Mouse (Mus musculus): ENCODE results near the gene Ppif.

Gene Ppif

DNA sequence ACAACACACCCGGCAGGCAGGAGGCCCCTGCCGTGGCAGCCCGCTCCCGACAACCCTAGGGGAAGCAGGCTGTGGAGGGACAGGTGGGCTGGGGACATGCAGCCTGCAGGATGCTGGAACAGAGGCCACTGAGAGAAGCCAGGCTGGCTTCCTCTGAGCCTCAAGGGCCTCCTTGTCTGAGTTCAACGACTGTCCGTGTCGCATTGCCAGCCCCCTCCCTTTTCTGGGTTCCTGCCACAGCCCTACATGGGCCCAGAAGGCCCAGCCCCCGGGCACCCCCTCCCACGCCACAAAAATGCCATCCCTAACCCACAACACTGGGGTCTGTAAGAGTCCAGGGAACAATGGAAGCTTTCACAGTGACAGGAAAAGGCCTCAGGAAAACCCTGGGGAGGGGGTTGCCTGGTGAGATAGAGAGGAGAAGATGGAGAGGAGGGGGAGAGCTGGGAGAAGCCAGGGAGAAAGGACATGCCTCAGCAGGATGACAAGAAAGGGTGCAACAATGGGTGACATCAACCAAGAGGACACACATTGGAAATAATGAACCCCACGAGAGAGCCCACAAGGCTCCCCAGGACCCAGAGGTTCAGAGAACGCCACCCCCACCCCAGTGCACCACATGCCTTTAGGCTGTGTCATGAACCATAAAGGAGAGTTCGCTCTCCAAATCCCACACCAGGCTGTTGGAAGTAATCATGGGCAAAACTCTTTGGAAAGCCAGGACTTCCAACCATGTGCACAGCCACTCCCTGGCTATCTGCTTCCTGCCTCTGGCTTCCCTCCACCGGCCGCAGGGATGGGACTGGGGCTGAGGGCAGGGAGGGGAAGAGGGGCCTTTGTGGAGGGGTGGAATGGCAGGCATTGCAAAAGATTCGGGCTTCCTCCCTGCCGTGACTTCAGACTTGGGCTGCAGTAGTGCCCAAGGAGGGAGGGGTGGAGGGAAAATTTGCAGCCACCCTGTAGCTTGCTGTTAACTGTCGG lies 41.1 kb downstream of the Ppif start:
- no peak for DNase-seq (ENCODE audit: low read depth, low spot score)

DNA sequence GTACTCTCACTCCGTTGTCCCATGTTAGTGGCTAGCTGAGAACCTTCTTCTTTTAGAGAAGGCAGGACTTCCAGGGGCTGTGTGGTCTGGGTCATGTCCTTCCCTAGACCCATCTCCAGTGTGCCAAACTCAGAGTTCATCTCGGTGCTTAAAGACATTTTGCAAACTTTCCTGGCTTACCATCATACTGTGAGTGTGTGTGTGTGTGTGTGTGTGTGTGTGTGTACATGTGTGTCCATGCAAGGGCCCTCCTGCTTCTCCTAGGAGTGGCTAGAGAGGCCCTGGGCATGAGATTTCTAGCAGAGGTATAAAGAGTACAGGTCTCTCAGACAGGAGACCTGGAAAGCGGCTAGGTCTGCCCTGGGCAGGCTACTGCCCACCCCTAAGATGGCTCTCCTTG lies 42.2 kb downstream of the Ppif start:
- no peak for DNase-seq (ENCODE audit: low read depth, low spot score)

GRCm38 (mm10) chr14:25736589-25736988 lies 42.6 kb downstream of the Ppif start:
- no peak for DNase-seq (ENCODE audit: low read depth, low spot score)

DNA sequence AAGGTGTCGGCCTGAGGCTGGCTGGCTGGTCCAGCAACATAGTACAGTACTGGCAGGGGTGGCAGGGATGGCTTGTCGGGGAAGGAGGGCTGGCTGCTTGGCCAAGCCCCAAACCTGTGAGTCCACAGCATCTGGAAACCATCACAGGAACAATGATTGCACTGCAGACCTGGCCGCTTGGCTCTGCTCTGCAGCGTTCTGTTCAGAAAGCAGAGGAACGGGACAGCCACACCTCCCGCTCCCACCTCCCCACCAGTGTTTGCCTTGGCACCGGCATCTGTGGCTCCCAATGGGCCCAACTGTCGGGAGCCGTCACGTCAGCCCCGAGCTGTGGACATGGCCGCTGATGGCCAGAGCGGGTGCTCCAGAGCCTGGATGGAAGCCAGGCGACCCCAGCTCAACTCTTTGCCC lies 44.6 kb downstream of the Ppif start:
- DNase-seq (ENCODE audit: low read depth, low spot score) = no peak

DNA sequence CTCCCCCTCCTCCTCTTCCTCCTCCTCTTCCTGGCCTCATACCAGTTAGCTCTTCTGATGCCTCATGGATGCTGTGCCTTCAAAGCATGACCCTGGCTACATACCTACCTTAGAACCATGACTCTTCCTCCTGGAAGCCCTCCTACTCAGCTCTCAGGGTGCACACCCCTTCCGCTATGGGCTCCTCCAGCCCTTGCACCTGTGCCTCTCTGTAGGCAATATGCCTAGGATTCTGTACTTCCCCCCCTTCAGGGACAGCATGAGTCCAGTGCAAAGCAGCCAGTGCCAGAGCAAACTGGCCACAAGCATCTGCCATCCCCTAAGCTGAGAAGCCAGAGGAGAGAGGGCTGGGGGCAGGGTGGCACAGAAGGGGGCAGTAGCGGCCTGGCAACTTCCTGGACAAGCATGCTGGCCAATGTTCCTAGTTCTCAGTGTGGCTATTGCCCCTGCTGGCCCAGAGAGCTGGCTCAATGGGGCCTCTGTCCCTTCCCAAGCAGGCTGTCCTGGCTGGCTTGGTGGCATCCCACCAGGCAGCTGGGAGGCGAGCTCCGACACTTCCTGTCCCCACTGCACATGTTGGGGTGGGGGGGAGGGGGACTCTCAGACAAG lies 46.1 kb downstream of the Ppif start:
- DNase-seq (ENCODE audit: low read depth, low spot score) = no peak

GRCm38 (mm10) chr14:25741211-25741610 lies 47.3 kb downstream of the Ppif start:
- no peak for DNase-seq (ENCODE audit: low read depth, low spot score)

GRCm38 (mm10) chr14:25741840-25742367 lies 48.0 kb downstream of the Ppif start:
- no peak for DNase-seq (ENCODE audit: low read depth, low spot score)

DNA sequence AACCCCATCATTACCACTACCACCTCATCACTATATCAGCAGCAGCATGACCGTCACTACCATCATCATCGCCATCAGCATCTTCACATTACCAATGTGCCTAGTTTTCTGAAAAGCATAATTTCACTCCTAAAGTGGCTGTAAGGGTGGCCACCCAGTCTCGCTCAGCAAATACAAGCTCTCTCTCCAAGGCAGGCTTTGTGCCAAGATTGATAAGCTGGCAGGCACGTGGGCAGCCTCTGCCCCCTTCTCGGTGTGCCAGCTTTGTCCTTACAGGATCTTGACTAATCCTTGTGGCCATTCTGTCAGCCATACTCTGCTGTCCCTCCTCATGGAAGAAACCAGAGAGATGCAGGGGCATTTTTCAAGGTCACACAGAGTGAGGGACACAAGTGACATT lies 49.0 kb downstream of the Ppif start:
- DNase-seq (ENCODE audit: low read depth, low spot score) = no peak

GRCm38 (mm10) chr14:25745365-25746184 lies 51.6 kb downstream of the Ppif start:
- no peak for DNase-seq (ENCODE audit: low read depth, low spot score)

DNA sequence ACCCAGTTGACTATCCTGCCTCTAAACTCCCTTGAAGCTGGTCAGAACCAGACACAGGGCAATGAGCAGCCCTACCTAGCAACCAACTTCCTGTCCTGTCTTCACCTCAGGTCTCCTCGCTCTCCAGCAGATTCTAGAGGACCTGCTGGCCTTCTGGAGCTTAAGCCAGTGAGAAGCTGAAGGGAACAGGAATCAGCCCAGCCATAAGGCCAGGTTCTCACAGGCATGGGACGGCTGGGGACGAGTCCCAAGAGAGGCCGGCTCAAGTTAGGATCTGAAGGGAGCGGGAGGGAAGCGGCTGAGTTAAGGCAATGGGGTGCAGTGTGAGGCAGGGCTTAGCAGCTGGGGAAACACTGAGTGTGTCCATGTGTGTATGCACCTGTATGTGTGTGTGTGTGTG lies 52.4 kb downstream of the Ppif start:
- no peak for DNase-seq (ENCODE audit: low read depth, low spot score)

GRCm38 (mm10) chr14:25746971-25747945 lies 53.3 kb downstream of the Ppif start:
- DNase-seq (ENCODE audit: low read depth, low spot score) = no peak

- no peak for DNase-seq (ENCODE audit: low read depth, low spot score)
Measured at GRCm38 (mm10) chr14:25747996-25748756, 54.2 kb downstream of the Ppif start.

DNA sequence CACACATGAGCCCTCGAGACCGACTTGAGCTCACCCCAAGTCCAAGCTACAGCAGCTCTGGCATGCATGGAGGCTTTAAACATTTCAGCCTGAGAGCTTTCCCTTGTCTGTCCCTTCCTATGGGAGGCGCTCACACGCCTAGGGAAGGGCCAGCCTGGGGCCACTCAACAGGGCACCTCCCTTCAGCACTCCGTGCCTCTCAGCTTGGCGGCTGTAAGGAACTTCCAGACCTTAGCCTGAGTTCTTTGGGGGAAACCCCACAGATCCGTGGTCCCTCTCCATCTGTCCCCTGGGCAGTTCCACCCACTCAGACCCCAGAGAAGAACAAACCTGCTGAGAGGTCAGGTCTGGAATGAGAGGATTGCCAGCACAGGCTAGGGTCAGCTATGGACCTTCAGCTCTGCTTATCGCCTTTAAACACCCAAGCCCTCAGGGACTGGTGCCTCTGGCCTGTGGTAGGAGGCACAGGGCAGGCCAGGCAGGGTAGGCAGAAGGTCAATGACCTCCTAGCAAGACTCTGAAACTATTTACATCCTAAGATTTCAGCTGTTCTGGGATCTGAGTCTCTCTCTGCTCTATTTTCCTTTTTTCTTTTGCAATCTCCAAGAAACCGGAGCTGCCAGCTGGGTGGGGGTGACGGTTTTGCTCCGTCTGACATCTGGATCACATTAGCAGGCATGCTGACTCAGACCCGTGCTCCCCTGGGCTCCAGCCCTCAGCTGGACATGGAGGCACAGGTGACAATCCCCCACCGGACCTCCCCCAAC lies 55.4 kb downstream of the Ppif start:
- peak; percentile 76 for DNase-seq (ENCODE audit: low read depth, low spot score)
